Mouse (Mus musculus) bone marrow, adult 2 months (tissue): ENCODE data around the gene Me1. TPM values are rescaled to one million over a fixed set of nuclear protein-coding genes. Genes with fewer than 3 reads are reported as not detected.
A peak's percentile ranks its signal among the peaks of the same experiment; 100 is the strongest.
"Not testable (repeated sequence)": the region's sequence is repeated elsewhere in the genome, so short reads cannot be mapped to it uniquely, and the experiment has no call there.

Experiments used
- H3K27ac ChIP-seq: fragments of 200-500 bp; 2 replicates; pipeline ENCODE4 v1.5.1; 2012; ENCODE audit warnings: low read depth, mild to moderate bottlenecking, control low read depth, inconsistent platforms, low read length; ENCODE audit not compliant: control insufficient read depth, poor library complexity, insufficient read depth
- H3K4me1 ChIP-seq: fragments of 200-500 bp; 2 replicates; pipeline ENCODE4 v1.6.1; 2011; ENCODE audit warnings: low read length; ENCODE audit not compliant: control insufficient read depth, insufficient read depth
- H3K4me3 ChIP-seq: fragments of 200-500 bp; replicated peaks from 2 replicates; pipeline ENCODE3; 2011; ENCODE audit warnings: mild to moderate bottlenecking, low read depth, low read length, control low read depth; ENCODE audit not compliant: control insufficient read depth
- CTCF ChIP-seq: fragments of 200-500 bp; IDR thresholded peaks from 2 replicates; pipeline ENCODE4 v1.5.1; 2011; ENCODE audit warnings: low read length, control low read depth; ENCODE audit not compliant: control insufficient read depth, insufficient read depth
- POLR2A ChIP-seq: fragments of 200-500 bp; IDR thresholded peaks from 2 replicates; pipeline ENCODE4 v1.6.1; 2011; ENCODE audit warnings: low read depth, mild to moderate bottlenecking, control low read depth, low read length, borderline replicate concordance; ENCODE audit not compliant: control insufficient read depth
- WGBS: fragments of 180-500 bp; shearing (Covaris S2); methylation state at CpG from one replicate; pipeline ENCODE4 v1.1.7; 2018; 5-methylcytosine and 5-hydroxymethylcytosine counted together
- polyA plus RNA-seq: library from polyadenylated mRNA; stranded (reverse); fragments of >200 nt; gene quantifications from 2 replicates; pipeline ENCODE4 v1.2.4, GENCODE M21; 2011; ENCODE audit warnings: low replicate concordance; ENCODE audit not compliant: missing spikeins, insufficient read depth, insufficient read length

The Me1 gene
- polyA plus RNA-seq, 1 experiment = 3.0 TPM

GRCm38 (mm10) chr9:86617837-86618492 is 77.8 kb downstream of the Me1 start:
- no peak overlapping the region for H3K27ac ChIP-seq
- H3K4me3 ChIP-seq = no peak overlapping the region
- 61% methylated on average over 7 of the region's 7 CpGs for WGBS
- no peaks in the 10 kb centered on the region for H3K4me1 ChIP-seq
- TF ChIP-seq POLR2A (no peak), CTCF (no peak)

- Histone ChIP-seq H3K4me1 (no peaks in the 10 kb centered on the region), H3K4me3 (no peak overlapping the region), H3K27ac (no peak overlapping the region)
- no peak for TF ChIP-seq CTCF
- no peak for TF ChIP-seq POLR2A
- WGBS = 75% methylated on average over 1 of the region's 1 CpGs
Observed at GRCm38 (mm10) chr9:86615765-86616164, 80.0 kb downstream of the Me1 start.

- H3K27ac ChIP-seq = no peak overlapping the region
- 89% methylated on average over 4 of the region's 4 CpGs for WGBS
- TF ChIP-seq POLR2A = no peak
- H3K4me1 ChIP-seq = no peaks in the 10 kb centered on the region
- H3K4me3 ChIP-seq = no peak overlapping the region
Observed at GRCm38 (mm10) chr9:86612091-86612490, 83.7 kb downstream of the Me1 start.

GRCm38 (mm10) chr9:86605776-86606175 is 90.0 kb downstream of the Me1 start:
- TF ChIP-seq CTCF = no peak
- no peak for TF ChIP-seq POLR2A
- whole genome bisulfite sequencing = 90% methylated on average over 6 of the region's 6 CpGs
- Histone ChIP-seq H3K4me1 (no peaks in the 10 kb centered on the region), H3K4me3 (no peak overlapping the region), H3K27ac (no peak overlapping the region)

- no peaks in the 10 kb centered on the region for H3K4me1 ChIP-seq
- H3K27ac ChIP-seq = no peak overlapping the region
- TF ChIP-seq CTCF (no peak), POLR2A (no peak)
- H3K4me3 ChIP-seq = no peak overlapping the region
- WGBS = 66% methylated on average over 8 of the region's 8 CpGs
Observed at GRCm38 (mm10) chr9:86599723-86600303, 95.9 kb downstream of the Me1 start.

- not testable (repeated sequence) for H3K4me1 ChIP-seq, H3K4me3 ChIP-seq, H3K27ac ChIP-seq
Observed at GRCm38 (mm10) chr9:86596983-86597382, 98.8 kb downstream of the Me1 start.

- 70% methylated on average over 10 of the region's 10 CpGs for WGBS
Observed at GRCm38 (mm10) chr9:86594357-86594767, 101.4 kb downstream of the Me1 start.

GRCm38 (mm10) chr9:86592676-86593668 is 102.8 kb downstream of the Me1 start:
- 70% methylated on average over 19 of the region's 19 CpGs for WGBS
- no peaks in the 10 kb centered on the region; the same call in 1 of the 2 replicates for H3K4me1 ChIP-seq
- peak overlapping the region; percentile 58 for H3K27ac ChIP-seq
- H3K4me3 ChIP-seq = no peak overlapping the region
- no peak for TF ChIP-seq POLR2A
- no peak for TF ChIP-seq CTCF

More at GRCm38 (mm10) chr9:86594357-86594767, 101.4 kb downstream of the Me1 start:
- not testable (repeated sequence) for H3K4me3 ChIP-seq, H3K4me1 ChIP-seq, H3K27ac ChIP-seq

- Histone ChIP-seq H3K27ac (no peak overlapping the region), H3K4me3 (no peak overlapping the region), H3K4me1 (no peaks in the 10 kb centered on the region; the same call in 1 of the 2 replicates)
- TF ChIP-seq POLR2A = no peak
- no peak for TF ChIP-seq CTCF
- WGBS = 74% methylated on average over 11 of the region's 11 CpGs
Observed at GRCm38 (mm10) chr9:86587019-86587795, 108.5 kb downstream of the Me1 start.
